Mouse (Mus musculus): ENCODE data around the gene Chrm5.

DNA sequence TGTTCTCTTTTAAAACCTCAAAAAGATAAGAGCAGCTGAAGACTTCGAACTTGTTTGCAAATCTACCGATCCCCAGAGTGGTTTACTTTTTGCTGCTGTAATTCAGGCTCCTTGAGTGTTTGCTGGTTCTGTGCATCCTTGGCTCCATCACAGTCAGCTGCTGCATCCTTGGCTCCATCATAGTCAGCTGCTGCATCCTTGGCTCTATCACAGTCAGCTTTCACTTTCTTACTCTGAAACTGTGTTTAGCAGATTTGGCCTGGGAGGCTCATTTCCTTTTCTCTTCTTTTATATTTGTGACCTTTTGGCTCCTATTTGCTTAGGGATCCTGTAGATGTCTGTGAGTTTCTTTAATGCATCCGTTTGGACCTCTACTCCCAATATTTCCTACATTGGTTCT, 36.6 kb upstream of the Chrm5 start:
- no peak for TF ChIP-seq POLR2A (IDR thresholded peaks at IDR 0.05; ENCODE audit: borderline replicate concordance, extremely low read depth, insufficient read depth, insufficient read length, poor library complexity, severe bottlenecking)
- TF ChIP-seq CTCF (IDR thresholded peaks at IDR 0.05; ENCODE audit: borderline replicate concordance, extremely low read depth, insufficient read depth, insufficient read length), result no peak
